Comparison of ENCODE assay signal across 9 mouse cellular contexts in genomic region chr6:124481571-124481970, GRCm38 (mm10). TPM values are rescaled to one million over a fixed set of nuclear protein-coding genes. Genes with fewer than 3 reads are reported as not detected.
A peak's percentile ranks its signal among the peaks of the same experiment; 100 is the strongest.
DNase-seq lines count a peak whose midpoint lies in the region; ATAC-seq lines count a peak whose summit lies in the region.
"Had no signal": no experiment of that assay in that cellular context is flagged by ENCODE, and none has a peak within 500 bp of the region (broad histone marks: within the 10 kb centered on the region; RNA-seq: fewer than 3 reads in every experiment).

No protein-coding gene starts in this region.

- no peak overlapping the region for H3K9ac ChIP-seq in hindbrain, embryonic 13.5 days
- H3K9ac ChIP-seq in midbrain, embryonic 14.5 days (replicated peaks; ENCODE audit: low read length), result no peak overlapping the region
- H3K9ac ChIP-seq: midbrain, embryonic 12.5 days had no signal

- no peak overlapping the region for H3K27ac ChIP-seq in hindbrain, embryonic 10.5 days
- H3K27ac ChIP-seq in hindbrain, embryonic 13.5 days, result no peak overlapping the region
- H3K27ac ChIP-seq in midbrain, embryonic 14.5 days (replicated peaks; ENCODE audit: low read depth, low read length), result no peak overlapping the region
- H3K27ac ChIP-seq: midbrain, embryonic 12.5 days had no signal

- no peaks in the 10 kb centered on the region for H3K36me3 ChIP-seq in hindbrain, embryonic 10.5 days
- no peaks in the 10 kb centered on the region for H3K36me3 ChIP-seq in hindbrain, embryonic 13.5 days
- H3K36me3 ChIP-seq in midbrain, embryonic 14.5 days (ENCODE audit: control insufficient read depth, insufficient read depth, low read length), result no peaks in the 10 kb centered on the region
- H3K36me3 ChIP-seq: midbrain, embryonic 12.5 days had no signal

- no peaks in the 10 kb centered on the region for H3K27me3 ChIP-seq in hindbrain, embryonic 10.5 days (ENCODE audit: insufficient read depth, poor library complexity, severe bottlenecking)
- H3K27me3 ChIP-seq in hindbrain, embryonic 13.5 days, result no peaks in the 10 kb centered on the region
- H3K27me3 ChIP-seq in midbrain, embryonic 14.5 days (ENCODE audit: control insufficient read depth, insufficient read depth, low read length), result no peaks in the 10 kb centered on the region
- H3K27me3 ChIP-seq: midbrain, embryonic 12.5 days had no signal

- no peak overlapping the region for H3K4me3 ChIP-seq in hindbrain, embryonic 10.5 days
- H3K4me3 ChIP-seq in hindbrain, embryonic 13.5 days, result no peak overlapping the region
- H3K4me3 ChIP-seq in midbrain, embryonic 14.5 days (replicated peaks; ENCODE audit: low read depth, low read length), result no peak overlapping the region
- H3K4me3 ChIP-seq: midbrain, embryonic 12.5 days had no signal

- peak; percentile 71 for DNase-seq in hindbrain, embryonic 10.5 days (ENCODE audit: low spot score)
- DNase-seq in R1 (ENCODE audit: low read depth, low spot score), result peak; percentile 90
- peak; percentile 63 for DNase-seq in forelimb bud, embryonic 11.5 days (ENCODE audit: low read depth, low spot score)
- peak; percentile 81 to 88 for DNase-seq in kidney, postnatal 36 days
- peak; percentile 75 for DNase-seq in midbrain, embryonic 14.5 days
- no peak for DNase-seq in c-Kit-positive CD71-positive TER-119-positive erythroid progenitor cells, embryonic 14.5 days (ENCODE audit: low spot score)

- peaks cover 6% of the 10 kb centered on the region; the same call in 1 of the 2 replicates for H3K4me1 ChIP-seq in hindbrain, embryonic 10.5 days (replicated peaks)
- H3K4me1 ChIP-seq in hindbrain, embryonic 13.5 days (replicated peaks), result no peaks in the 10 kb centered on the region
- H3K4me1 ChIP-seq in midbrain, embryonic 14.5 days (ENCODE audit: control insufficient read depth, insufficient read depth, low read length), result no peaks in the 10 kb centered on the region
- H3K4me1 ChIP-seq: midbrain, embryonic 12.5 days had no signal

- no peak overlapping the region for H3K4me2 ChIP-seq in hindbrain, embryonic 13.5 days
- H3K4me2 ChIP-seq in midbrain, embryonic 14.5 days (ENCODE audit: low read length), result no peak overlapping the region
- H3K4me2 ChIP-seq: midbrain, embryonic 12.5 days had no signal

- 25% methylated on average over 6 of the region's 6 CpGs for WGBS in hindbrain, embryonic 10.5 days
- 24% methylated on average over 6 of the region's 6 CpGs for WGBS in hindbrain, embryonic 13.5 days
- 30% methylated on average over 6 of the region's 6 CpGs for WGBS in midbrain, embryonic 14.5 days

- no peaks in the 10 kb centered on the region for H3K9me3 ChIP-seq in hindbrain, embryonic 10.5 days
- no peaks in the 10 kb centered on the region for H3K9me3 ChIP-seq in hindbrain, embryonic 13.5 days
- H3K9me3 ChIP-seq in midbrain, embryonic 14.5 days (ENCODE audit: control insufficient read depth, low read length), result no peaks in the 10 kb centered on the region
- H3K9me3 ChIP-seq: midbrain, embryonic 12.5 days had no signal

- no peak for ATAC-seq in hindbrain, embryonic 13.5 days (ENCODE audit: low FRiP score)
- ATAC-seq in CD4-positive, CD25-positive, alpha-beta regulatory T cell, adult 4 months, result peak; percentile 51
- ATAC-seq in midbrain, embryonic 14.5 days (ENCODE audit: low FRiP score, low TSS enrichment), result no peak; the same call in 1 of the 2 replicates

RNA-seq across cellular contexts. Expression of gene C1rl, which starts 11.3 kb away (rescaled TPM):
- polyA plus RNA-seq in hindbrain, embryonic 10.5 days (2016; fragmentation: Nextera tagmentation; extraction: Ambion mirVana), result 0.14 and 0.47 TPM in 2 replicates
- 0.32 TPM in 2 replicates for polyA plus RNA-seq in hindbrain, embryonic 13.5 days (2015; fragmentation: Nextera tagmentation; extraction: Ambion mirVana)
- not detected for polyA plus RNA-seq in CD4-positive, CD25-positive, alpha-beta regulatory T cell, adult 4 months (2017; shearing (Covaris generic))
- 0.09 and 0.27 TPM in 2 replicates for polyA plus RNA-seq in midbrain, embryonic 14.5 days (2014; fragmentation: Nextera tagmentation; extraction: Ambion mirVana)

RNA-seq across cellular contexts. Expression of gene Clstn3, which starts 17.0 kb away (rescaled TPM):
- polyA plus RNA-seq in hindbrain, embryonic 10.5 days (2016; fragmentation: Nextera tagmentation; extraction: Ambion mirVana), result 8.8 and 20.4 TPM in 2 replicates
- 73.7 and 80.0 TPM in 2 replicates for polyA plus RNA-seq in hindbrain, embryonic 13.5 days (2015; fragmentation: Nextera tagmentation; extraction: Ambion mirVana)
- polyA plus RNA-seq in CD4-positive, CD25-positive, alpha-beta regulatory T cell, adult 4 months (2017; shearing (Covaris generic)), result under 1 TPM in 1 of 2 experiments, not detected in 1; 0.13 TPM
- 78.0 and 105 TPM in 2 replicates for polyA plus RNA-seq in midbrain, embryonic 14.5 days (2014; fragmentation: Nextera tagmentation; extraction: Ambion mirVana)

RNA-seq across cellular contexts. Expression of gene C1ra, which starts 30.6 kb away (rescaled TPM):
- polyA plus RNA-seq in hindbrain, embryonic 10.5 days (2016; fragmentation: Nextera tagmentation; extraction: Ambion mirVana), result 0.06 and 0.33 TPM in 2 replicates
- polyA plus RNA-seq in hindbrain, embryonic 13.5 days (2015; fragmentation: Nextera tagmentation; extraction: Ambion mirVana), result 0.10 and 0.25 TPM in 2 replicates
- polyA plus RNA-seq in CD4-positive, CD25-positive, alpha-beta regulatory T cell, adult 4 months (2017; shearing (Covaris generic)), result under 1 TPM; 0.19 to 0.39 TPM
- 0.12 TPM in 1 of 2 replicates, not detected in the other for polyA plus RNA-seq in midbrain, embryonic 14.5 days (2014; fragmentation: Nextera tagmentation; extraction: Ambion mirVana)
